Mouse (Mus musculus) limb, embryonic 12.5 days (tissue): ENCODE results near the gene H2-Eb1. TPM values are rescaled to one million over a fixed set of nuclear protein-coding genes. Genes with fewer than 3 reads are reported as not detected.
A peak's percentile ranks its signal among the peaks of the same experiment; 100 is the strongest.

Experiments used
- ATAC-seq: fragments of 200-750 bp; cut with Nextera tagmentation; 2 replicates; pipeline ENCODE4 v1.8.0; 2017; ENCODE audit warnings: low read depth, moderate TSS enrichment; ENCODE audit not compliant: insufficient number of reproducible peaks, insufficient read depth, low FRiP score, low TSS enrichment
- H3K27ac ChIP-seq: fragments of 300-500 bp; sonication (generic); 2 replicates; pipeline ENCODE4 v1.5.1; 2016; ENCODE audit warnings: mild to moderate bottlenecking, moderate library complexity
- H3K27me3 ChIP-seq: fragments of 300-500 bp; sonication (generic); 2 replicates; pipeline ENCODE4 v1.6.1; 2016; ENCODE audit warnings: mild to moderate bottlenecking, moderate library complexity
- H3K36me3 ChIP-seq: fragments of 300-500 bp; sonication (generic); 2 replicates; pipeline ENCODE4 v1.6.1; 2016; ENCODE audit warnings: mild to moderate bottlenecking, moderate library complexity
- H3K4me1 ChIP-seq: fragments of 300-500 bp; sonication (generic); replicated peaks from 2 replicates; pipeline ENCODE4 v1.6.1; 2016
- H3K4me2 ChIP-seq: fragments of 300-500 bp; sonication (generic); 2 replicates; pipeline ENCODE4 v1.6.1; 2016; ENCODE audit warnings: mild to moderate bottlenecking, moderate library complexity
- H3K4me3 ChIP-seq: fragments of 300-500 bp; sonication (generic); replicated peaks from 2 replicates; pipeline ENCODE4 v1.5.1; 2016; ENCODE audit warnings: mild to moderate bottlenecking
- H3K9ac ChIP-seq: fragments of 300-500 bp; sonication (generic); replicated peaks from 2 replicates; pipeline ENCODE4 v1.6.1; 2016; ENCODE audit warnings: mild to moderate bottlenecking, moderate library complexity
- H3K9me3 ChIP-seq: fragments of 300-500 bp; sonication (generic); 2 replicates; pipeline ENCODE4 v1.6.1; 2016; ENCODE audit warnings: mild to moderate bottlenecking, moderate library complexity
- WGBS: fragments of 180-500 bp; shearing (Covaris S2); methylation state at CpG from one replicate; pipeline ENCODE4 v1.1.7; 2016; 5-methylcytosine and 5-hydroxymethylcytosine counted together
- polyA plus RNA-seq: library from polyadenylated mRNA; unstranded; fragments of >200 nt; fragmentation: Nextera tagmentation; extraction: Ambion mirVana; gene quantifications from 2 replicates; pipeline ENCODE4 v1.2.1, GENCODE M21; 2016

Gene H2-Eb1
- polyA plus RNA-seq, result 1.0 and 2.0 TPM in 2 replicates

- Histone ChIP-seq H3K27ac (no peak within 1 kb of the TSS), H3K9ac (no peak within 1 kb of the TSS), H3K36me3 (no peaks in the 10 kb centered on the region), H3K9me3 (no peaks in the 10 kb centered on the region), H3K4me3 (no peak within 1 kb of the TSS), H3K27me3 (no peaks in the 10 kb centered on the region), H3K4me1 (no peaks in the 10 kb centered on the region), H3K4me2 (no peak within 1 kb of the TSS)
- peak; percentile 26; the same call in 1 of the 2 replicates for ATAC-seq
Observed at GRCm38 (mm10) chr17:34305380-34306030, at the start of gene H2-Eb1. TSS of gene H2-Eb1 (plus strand) at chr17:34305867.

DNA sequence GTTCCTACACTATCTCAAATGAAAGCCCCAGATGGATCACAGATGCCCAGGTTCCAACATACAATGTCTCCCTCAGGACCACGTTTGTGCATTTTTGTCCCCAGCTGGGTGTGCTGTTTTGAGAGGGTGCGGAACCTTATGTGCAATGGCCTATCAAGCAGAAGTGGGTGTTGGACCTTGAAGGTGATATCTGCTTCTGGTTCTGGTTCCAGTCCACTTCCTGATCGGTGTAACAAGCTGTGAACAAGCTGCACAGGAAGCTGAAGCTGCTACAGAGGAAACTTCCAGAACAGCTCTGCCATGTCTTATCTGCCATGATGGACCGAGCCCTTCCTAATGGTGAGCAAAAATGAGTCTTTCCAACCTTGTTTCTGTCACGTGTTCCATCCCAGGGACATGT, 49.2 kb upstream of the H2-Eb1 start:
- WGBS, result 79% methylated on average over 5 of the region's 5 CpGs
- H3K4me1 ChIP-seq, result no peaks in the 10 kb centered on the region

GRCm38 (mm10) chr17:34257594-34258375, 47.9 kb upstream of the H2-Eb1 start, which contains the start of gene H2-Ab1:
TSS of gene H2-Ab1 (plus strand) at chr17:34257689.
- no peaks in the 10 kb centered on the region for H3K4me1 ChIP-seq
- no peak for ATAC-seq
- H3K4me2 ChIP-seq, result no peak within 1 kb of the TSS
- H3K27ac ChIP-seq, result no peak within 1 kb of the TSS
- 68% methylated on average over 11 of the region's 11 CpGs for WGBS
- no peaks in the 10 kb centered on the region for H3K9me3 ChIP-seq
- no peak within 1 kb of the TSS for H3K9ac ChIP-seq
- H3K27me3 ChIP-seq, result peaks cover 22% of the 10 kb centered on the region
- no peak within 1 kb of the TSS for H3K4me3 ChIP-seq
- H3K36me3 ChIP-seq, result no peaks in the 10 kb centered on the region

More for the DNA sequence above, 49.2 kb upstream of the H2-Eb1 start:
- no peak overlapping the region for H3K4me3 ChIP-seq
- no peak overlapping the region for H3K4me2 ChIP-seq
- no peak for ATAC-seq
- no peaks in the 10 kb centered on the region for H3K9me3 ChIP-seq
- no peaks in the 10 kb centered on the region for H3K36me3 ChIP-seq
- peaks cover 16% of the 10 kb centered on the region for H3K27me3 ChIP-seq
- no peak overlapping the region for H3K9ac ChIP-seq
- no peak overlapping the region for H3K27ac ChIP-seq

DNA sequence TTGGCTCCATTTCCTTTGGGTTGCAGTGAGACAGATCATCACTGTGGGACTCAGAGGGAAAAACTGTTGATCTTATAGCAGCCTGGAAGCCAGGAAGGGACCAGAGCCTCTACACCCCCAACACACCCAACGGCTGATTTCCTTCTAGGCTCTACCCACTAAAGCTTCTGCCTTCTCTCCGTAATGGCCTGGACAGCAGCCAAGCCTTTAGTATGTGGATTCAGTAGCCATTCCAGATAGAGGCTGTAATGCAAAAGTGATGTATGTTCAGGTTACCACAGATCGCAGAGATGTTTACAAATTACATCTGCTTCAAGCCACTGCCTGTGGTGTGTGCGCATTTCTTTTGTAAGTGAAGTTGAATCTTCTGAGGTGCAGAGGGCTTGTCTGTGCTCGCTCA, 45.1 kb upstream of the H2-Eb1 start:
- H3K27me3 ChIP-seq, result peaks cover 43% of the 10 kb centered on the region
- no peak overlapping the region for H3K9ac ChIP-seq
- no peak overlapping the region for H3K4me2 ChIP-seq
- ATAC-seq, result no peak
- no peaks in the 10 kb centered on the region for H3K36me3 ChIP-seq
- no peaks in the 10 kb centered on the region for H3K9me3 ChIP-seq
- peaks cover 14% of the 10 kb centered on the region for H3K4me1 ChIP-seq
- no peak overlapping the region for H3K4me3 ChIP-seq
- WGBS, result 82% methylated on average over 5 of the region's 5 CpGs
- no peak overlapping the region for H3K27ac ChIP-seq

DNA sequence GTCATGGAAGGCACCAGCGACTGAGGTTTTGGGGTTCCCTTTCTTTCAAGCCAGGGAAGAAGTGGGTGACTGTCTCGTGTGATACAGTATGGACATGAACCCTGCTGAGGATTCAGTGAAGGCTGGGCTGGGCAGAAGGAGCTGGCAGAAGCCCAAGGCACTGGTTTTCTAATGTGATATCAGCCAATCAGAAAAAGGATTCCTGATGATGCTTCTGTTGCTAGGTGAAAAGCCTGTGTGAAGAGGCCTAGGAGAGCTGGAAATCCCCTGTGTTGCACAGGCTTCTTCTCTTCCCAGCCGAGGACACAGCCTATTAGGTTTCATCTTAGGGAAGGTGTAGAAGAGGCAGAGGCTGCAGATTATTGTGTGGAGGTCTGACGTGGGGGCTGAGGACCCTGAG, 44.2 kb upstream of the H2-Eb1 start:
- Histone ChIP-seq H3K4me2 (no peak overlapping the region), H3K9me3 (no peaks in the 10 kb centered on the region), H3K4me3 (no peak overlapping the region), H3K36me3 (no peaks in the 10 kb centered on the region), H3K9ac (no peak overlapping the region), H3K27ac (no peak overlapping the region), H3K4me1 (peaks cover 14% of the 10 kb centered on the region), H3K27me3 (peaks cover 45% of the 10 kb centered on the region)
- 21% methylated on average over 4 of the region's 4 CpGs for WGBS
- no peak for ATAC-seq

DNA sequence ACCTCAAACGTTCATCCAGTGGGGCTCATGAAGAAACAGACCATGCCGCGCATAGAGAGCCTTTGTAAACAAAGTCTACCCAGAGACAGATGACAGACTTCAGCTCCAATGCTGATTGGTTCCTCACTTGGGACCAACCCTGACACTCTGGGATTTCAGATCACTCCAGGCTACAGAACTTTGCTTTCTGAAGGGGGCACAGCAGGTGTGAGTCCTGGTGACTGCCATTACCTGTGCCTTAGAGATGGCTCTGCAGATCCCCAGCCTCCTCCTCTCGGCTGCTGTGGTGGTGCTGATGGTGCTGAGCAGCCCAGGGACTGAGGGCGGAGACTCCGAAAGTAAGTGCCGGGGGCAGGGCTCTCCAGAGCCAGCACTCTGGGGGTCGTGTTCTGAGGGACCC, 42.6 kb upstream of the H2-Eb1 start:
- Histone ChIP-seq H3K27ac (no peak overlapping the region), H3K4me1 (peaks cover 14% of the 10 kb centered on the region), H3K9me3 (no peaks in the 10 kb centered on the region), H3K27me3 (peaks cover 45% of the 10 kb centered on the region), H3K9ac (no peak overlapping the region), H3K4me2 (peak overlapping the region; percentile 96), H3K36me3 (no peaks in the 10 kb centered on the region), H3K4me3 (peak overlapping the region; percentile 54)
- 1% methylated on average over 8 of the region's 8 CpGs for WGBS
- ATAC-seq, result peak; percentile 70

GRCm38 (mm10) chr17:34263811-34264371, 41.8 kb upstream of the H2-Eb1 start:
- Histone ChIP-seq H3K27me3 (peaks cover 40% of the 10 kb centered on the region), H3K27ac (no peak overlapping the region), H3K4me2 (peak overlapping the region; percentile 96), H3K36me3 (no peaks in the 10 kb centered on the region), H3K4me1 (peaks cover 14% of the 10 kb centered on the region), H3K9ac (no peak overlapping the region; the same call in 1 of the 2 replicates), H3K9me3 (no peaks in the 10 kb centered on the region), H3K4me3 (peak overlapping the region; percentile 54)
- ATAC-seq, result no peak
- WGBS, result 5% methylated on average over 14 of the region's 14 CpGs

DNA sequence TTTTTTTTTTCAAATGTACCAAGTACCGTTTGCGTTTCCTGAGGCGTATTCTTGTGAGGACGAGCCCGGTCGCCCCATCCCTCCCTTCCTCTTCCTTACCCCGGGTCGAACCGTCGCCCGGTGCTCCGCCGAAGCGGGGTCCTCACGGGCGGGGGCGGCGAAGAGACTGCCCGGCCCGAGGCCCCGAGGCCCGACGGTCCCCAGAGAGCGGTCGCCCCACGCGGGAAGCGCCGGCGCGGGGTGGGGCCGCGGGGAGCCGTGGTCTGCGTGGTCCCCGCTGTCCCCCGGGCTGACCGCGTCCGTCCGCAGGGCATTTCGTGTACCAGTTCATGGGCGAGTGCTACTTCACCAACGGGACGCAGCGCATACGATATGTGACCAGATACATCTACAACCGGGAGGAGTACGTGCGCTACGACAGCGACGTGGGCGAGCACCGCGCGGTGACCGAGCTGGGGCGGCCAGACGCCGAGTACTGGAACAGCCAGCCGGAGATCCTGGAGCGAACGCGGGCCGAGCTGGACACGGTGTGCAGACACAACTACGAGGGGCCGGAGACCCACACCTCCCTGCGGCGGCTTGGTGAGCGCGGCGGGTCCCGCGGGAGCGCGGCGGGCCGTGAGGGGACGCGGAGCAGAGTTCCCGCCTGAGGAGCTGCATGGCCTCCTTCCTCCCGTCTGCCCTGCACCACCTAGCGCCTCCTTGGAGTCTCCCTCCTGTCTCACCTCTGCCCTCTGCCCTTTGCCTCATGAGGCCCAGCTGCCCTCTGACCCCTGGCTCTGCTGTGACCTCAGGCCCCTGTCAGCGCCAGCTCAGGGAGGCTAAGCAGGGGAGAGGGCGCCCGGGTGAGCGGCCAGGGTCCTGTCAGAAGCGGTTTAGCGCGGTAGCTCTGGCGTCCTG, 41.0 kb upstream of the H2-Eb1 start:
- Histone ChIP-seq H3K4me3 (peak overlapping the region; percentile 54), H3K9ac (peak overlapping the region; percentile 67), H3K9me3 (no peaks in the 10 kb centered on the region), H3K27me3 (peaks cover 34% of the 10 kb centered on the region), H3K27ac (no peak overlapping the region), H3K4me2 (peak overlapping the region; percentile 96), H3K36me3 (no peaks in the 10 kb centered on the region), H3K4me1 (peaks cover 14% of the 10 kb centered on the region)
- under 1% methylated on average over 88 of the region's 93 CpGs for WGBS
- 0 out of 2 replicates have a peak, but pooled peaks have one; percentile 22 for ATAC-seq

DNA sequence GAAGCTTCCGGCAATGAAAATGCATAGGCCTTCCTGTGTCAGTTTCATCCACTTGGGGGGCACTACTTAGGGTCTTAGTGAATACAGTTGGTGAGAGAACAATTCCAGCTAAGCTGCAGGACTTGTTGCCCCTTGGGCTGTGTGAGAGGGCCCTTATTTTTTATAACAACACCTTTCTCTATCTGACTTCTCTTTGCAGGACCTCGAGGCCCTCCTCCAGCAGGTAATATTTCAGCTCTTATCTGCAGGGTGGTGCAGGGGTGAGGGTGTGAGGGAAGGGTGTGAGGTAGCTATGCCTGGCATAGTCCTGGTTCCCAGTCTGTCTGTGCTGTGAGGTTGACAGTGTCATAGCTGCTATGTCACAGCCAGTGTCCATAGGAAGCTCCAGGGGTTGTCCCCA, 37.4 kb upstream of the H2-Eb1 start:
- Histone ChIP-seq H3K36me3 (no peaks in the 10 kb centered on the region), H3K9ac (no peak overlapping the region), H3K27ac (no peak overlapping the region), H3K4me3 (no peak overlapping the region), H3K9me3 (no peaks in the 10 kb centered on the region), H3K4me1 (peaks cover 14% of the 10 kb centered on the region), H3K4me2 (no peak overlapping the region), H3K27me3 (peaks cover 25% of the 10 kb centered on the region)
- ATAC-seq, result no peak
- 74% methylated on average over 2 of the region's 2 CpGs for WGBS

GRCm38 (mm10) chr17:34268748-34269147, 36.9 kb upstream of the H2-Eb1 start:
- ATAC-seq, result no peak
- Histone ChIP-seq H3K27ac (no peak overlapping the region), H3K36me3 (no peaks in the 10 kb centered on the region), H3K27me3 (peaks cover 20% of the 10 kb centered on the region), H3K4me2 (no peak overlapping the region), H3K9me3 (no peaks in the 10 kb centered on the region), H3K4me1 (peaks cover 14% of the 10 kb centered on the region), H3K4me3 (no peak overlapping the region), H3K9ac (no peak overlapping the region)
- WGBS, result 89% methylated on average over 2 of the region's 2 CpGs
